Mouse (Mus musculus) cerebellum, adult 2 months (tissue): ENCODE measurements around the gene Rcan2.

Source experiments
- CTCF ChIP-seq: fragments of 200-500 bp; IDR thresholded peaks from 2 replicates; pipeline ENCODE4 v1.5.1; 2011; ENCODE audit warnings: low read depth, mild to moderate bottlenecking, control low read depth, low read length, moderate library complexity, borderline replicate concordance; ENCODE audit not compliant: insufficient read depth
- POLR2A ChIP-seq: fragments of 200-500 bp; IDR thresholded peaks from 2 replicates; pipeline ENCODE4 v1.6.1; 2011; ENCODE audit warnings: low read length, control low read depth, borderline replicate concordance; ENCODE audit not compliant: insufficient read depth

- TF ChIP-seq CTCF (no peak), POLR2A (no peak)
Measured at GRCm38 (mm10) chr17:43994080-43994479, 192.9 kb downstream of the Rcan2 start.
